Mouse (Mus musculus) liver, embryonic 11.5 days (tissue): ENCODE data around the gene Ppp1r27. TPM values are rescaled to one million over a fixed set of nuclear protein-coding genes. Genes with fewer than 3 reads are reported as not detected.
A peak's percentile ranks its signal among the peaks of the same experiment; 100 is the strongest.

Experiments used
- ATAC-seq: fragments of 200-750 bp; cut with Nextera tagmentation; replicated peaks from 2 replicates; pipeline ENCODE4 v1.8.0; 2017; ENCODE audit warnings: moderate number of reproducible peaks, mild to moderate bottlenecking, moderate TSS enrichment, moderate library complexity; ENCODE audit not compliant: low FRiP score
- DNase-seq: peaks from one replicate; pipeline ENCODE4 v3.0.0-alpha.2; 2017; ENCODE audit warnings: low spot score
- H3K27ac ChIP-seq: fragments of 300-500 bp; sonication (generic); 2 replicates; pipeline ENCODE4 v1.5.1; 2014; ENCODE audit warnings: mild to moderate bottlenecking, low read depth, low read length, control low read depth
- H3K27me3 ChIP-seq: fragments of 300-500 bp; sonication (generic); replicated peaks from 2 replicates; pipeline ENCODE4 v1.6.1; 2014; ENCODE audit warnings: low read length, mixed read lengths; ENCODE audit not compliant: control insufficient read depth, insufficient read depth
- H3K36me3 ChIP-seq: fragments of 300-500 bp; sonication (generic); 2 replicates; pipeline ENCODE4 v1.6.1; 2014; ENCODE audit warnings: mild to moderate bottlenecking, low read length, moderate library complexity, mixed read lengths; ENCODE audit not compliant: control insufficient read depth, insufficient read depth
- H3K4me1 ChIP-seq: fragments of 300-500 bp; sonication (generic); replicated peaks from 2 replicates; pipeline ENCODE4 v1.6.1; 2014; ENCODE audit warnings: low read length, mixed read lengths; ENCODE audit not compliant: control insufficient read depth, insufficient read depth
- H3K4me2 ChIP-seq: fragments of 300-500 bp; sonication (generic); 2 replicates; pipeline ENCODE4 v1.6.1; 2014; ENCODE audit warnings: mild to moderate bottlenecking, control low read depth, moderate library complexity
- H3K4me3 ChIP-seq: fragments of 300-500 bp; sonication (generic); 2 replicates; pipeline ENCODE4 v1.5.1; 2014; ENCODE audit warnings: low read depth, low read length, control low read depth
- H3K9ac ChIP-seq: fragments of 300-500 bp; sonication (generic); 2 replicates; pipeline ENCODE4 v1.6.1; 2014; ENCODE audit warnings: low read depth, low read length, control low read depth
- H3K9me3 ChIP-seq: fragments of 300-500 bp; sonication (generic); 2 replicates; pipeline ENCODE4 v1.6.1; 2016; ENCODE audit warnings: low read length, inconsistent platforms, mixed read lengths; ENCODE audit not compliant: control insufficient read depth
- WGBS: fragments of 180-500 bp; shearing (Covaris S2); extraction: QIAGEN DNeasy Blood & Tissue Kit; methylation state at CpG from one replicate; pipeline ENCODE4 v1.1.7; 2014; 5-methylcytosine and 5-hydroxymethylcytosine counted together
- polyA plus RNA-seq: library from polyadenylated mRNA; unstranded; fragments of >200 nt; fragmentation: Nextera tagmentation; extraction: Ambion mirVana; gene quantifications from 2 replicates; pipeline ENCODE4 v1.2.1, GENCODE M21; 2014

Ppp1r27 gene
- polyA plus RNA-seq, 1 experiment from 2014 or later: not detected

DNA sequence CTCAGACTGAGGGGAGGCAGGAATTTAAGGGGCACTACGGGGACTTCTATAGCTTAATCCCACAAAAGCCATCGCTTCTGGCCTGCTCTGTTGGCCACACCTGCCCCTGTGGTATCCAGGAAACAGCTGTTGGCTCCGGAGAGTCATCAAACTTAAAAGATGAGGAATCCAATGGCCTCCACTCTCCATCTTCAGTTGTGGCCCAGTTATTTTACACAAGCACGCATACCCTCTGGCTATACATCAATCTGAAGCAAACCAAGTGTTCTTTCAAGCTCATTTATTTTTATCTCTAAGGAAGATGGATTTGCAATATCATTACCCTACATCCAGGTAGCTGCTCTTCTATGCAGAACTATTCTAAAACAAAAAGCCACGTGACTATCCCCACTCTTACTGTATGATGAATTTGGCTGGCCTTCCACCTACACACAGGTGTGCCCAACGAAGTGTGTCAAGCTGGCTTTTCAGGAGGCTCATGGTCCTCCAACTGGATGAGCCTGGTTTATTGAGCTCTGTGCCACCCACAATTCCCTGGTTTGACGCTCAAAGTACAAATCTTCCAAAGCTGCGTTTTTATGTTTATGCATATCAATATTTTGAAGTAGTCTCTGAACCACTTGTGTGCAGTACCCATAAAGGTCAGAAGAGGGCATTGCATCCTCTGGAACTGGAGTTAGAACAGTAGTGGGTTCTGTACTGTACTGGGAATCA lies 31.5 kb upstream of the Ppp1r27 start:
- peak overlapping the region; percentile 96 for H3K9ac ChIP-seq
- WGBS: 66% methylated on average over 8 of the region's 8 CpGs
- peak overlapping the region; percentile 98 for H3K4me3 ChIP-seq
- no peak for ATAC-seq
- peaks cover 56% of the 10 kb centered on the region for H3K36me3 ChIP-seq
- peak overlapping the region; percentile 95 for H3K27ac ChIP-seq
- H3K4me2 ChIP-seq: peak overlapping the region; percentile 94
- H3K27me3 ChIP-seq: no peaks in the 10 kb centered on the region
- peaks cover 25% of the 10 kb centered on the region for H3K4me1 ChIP-seq
- H3K9me3 ChIP-seq: peaks cover 4% of the 10 kb centered on the region
- DNase-seq: no peak

DNA sequence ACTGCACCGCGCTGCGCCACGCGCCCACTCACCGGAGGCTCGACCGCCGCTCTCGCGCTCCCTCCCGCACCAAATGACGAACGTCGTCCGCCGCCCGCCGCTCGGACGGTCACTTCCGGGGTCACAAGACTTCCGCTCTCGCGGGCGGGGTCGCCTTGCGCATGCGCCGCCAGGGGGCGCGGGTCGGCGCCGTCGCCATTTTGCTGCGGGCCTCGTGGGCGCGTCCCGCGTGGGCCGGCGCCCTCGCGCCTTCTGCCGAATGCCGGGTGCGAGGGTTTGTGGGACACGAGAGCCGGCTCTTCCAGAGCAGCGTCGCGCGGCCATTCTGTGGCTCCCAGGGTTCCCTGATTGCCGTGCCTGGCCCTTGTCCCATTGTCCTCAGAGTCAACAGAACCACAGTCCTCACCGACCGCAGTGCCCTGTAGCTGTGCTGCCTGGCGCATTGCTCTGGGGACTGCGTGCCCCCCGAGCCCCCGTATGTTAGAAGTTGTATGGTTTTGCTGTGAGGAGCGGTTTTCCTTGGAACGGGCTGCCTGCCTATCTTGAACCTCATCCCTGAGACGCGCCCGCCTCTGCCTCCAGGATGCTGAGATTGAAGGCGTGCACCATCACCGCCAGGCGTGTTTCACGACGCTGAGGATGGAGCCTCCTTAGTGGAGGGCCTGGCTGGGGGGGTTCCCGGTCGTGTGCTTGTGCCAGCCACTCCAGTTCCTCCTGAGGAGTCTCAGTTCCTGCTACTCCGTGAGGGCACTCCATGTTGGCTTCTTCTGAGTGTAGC lies 30.7 kb upstream of the Ppp1r27 start, which contains the start of gene Arhgdia:
TSS of gene Arhgdia (minus strand) at position 135 of the 778 bp plus-strand sequence.
- peak within 1 kb of the TSS; percentile 96 for H3K9ac ChIP-seq
- peak; percentile 87 for DNase-seq
- peaks cover 54% of the 10 kb centered on the region for H3K36me3 ChIP-seq
- peaks cover 29% of the 10 kb centered on the region for H3K4me1 ChIP-seq
- WGBS: 3% methylated on average over 75 of the region's 75 CpGs
- ATAC-seq: peak; percentile 60
- H3K4me2 ChIP-seq: peak within 1 kb of the TSS; percentile 94
- H3K4me3 ChIP-seq: peak within 1 kb of the TSS; percentile 98
- H3K27me3 ChIP-seq: no peaks in the 10 kb centered on the region
- peak within 1 kb of the TSS; percentile 95 for H3K27ac ChIP-seq
- peaks cover 4% of the 10 kb centered on the region for H3K9me3 ChIP-seq

DNA sequence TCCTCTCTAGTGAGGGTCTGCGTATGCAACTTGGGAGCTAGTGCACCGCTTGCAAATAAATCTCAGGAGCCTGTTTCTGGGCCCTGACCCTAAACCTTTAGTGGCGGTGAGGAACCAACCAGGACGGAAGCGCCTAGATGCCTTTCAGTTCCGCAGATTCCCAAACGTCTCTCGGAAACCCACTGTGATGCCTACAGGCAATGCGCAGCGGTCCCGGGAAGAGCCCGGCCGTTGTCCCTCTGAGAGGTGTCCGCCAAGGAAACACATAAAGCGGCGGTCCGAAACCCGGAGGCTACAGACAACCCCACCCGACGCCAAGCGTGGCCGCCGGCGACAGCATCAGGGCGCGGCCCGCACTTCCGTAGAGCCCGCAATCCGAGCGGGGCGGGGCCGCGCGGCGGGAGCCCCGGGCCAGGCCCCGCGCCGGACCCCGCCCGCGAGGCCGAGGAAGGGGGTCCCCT lies 30.0 kb upstream of the Ppp1r27 start:
- H3K4me2 ChIP-seq: peak overlapping the region; percentile 94
- peaks cover 4% of the 10 kb centered on the region for H3K9me3 ChIP-seq
- peak overlapping the region; percentile 95 for H3K27ac ChIP-seq
- no peaks in the 10 kb centered on the region for H3K27me3 ChIP-seq
- peaks cover 29% of the 10 kb centered on the region for H3K4me1 ChIP-seq
- whole genome bisulfite sequencing: 0% methylated on average over 38 of the region's 44 CpGs
- DNase-seq: peak; percentile 52
- H3K36me3 ChIP-seq: peaks cover 46% of the 10 kb centered on the region
- H3K9ac ChIP-seq: peak overlapping the region; percentile 96
- H3K4me3 ChIP-seq: peak overlapping the region; percentile 98
- peak; percentile 59; the same call in 1 of the 2 replicates for ATAC-seq

DNA sequence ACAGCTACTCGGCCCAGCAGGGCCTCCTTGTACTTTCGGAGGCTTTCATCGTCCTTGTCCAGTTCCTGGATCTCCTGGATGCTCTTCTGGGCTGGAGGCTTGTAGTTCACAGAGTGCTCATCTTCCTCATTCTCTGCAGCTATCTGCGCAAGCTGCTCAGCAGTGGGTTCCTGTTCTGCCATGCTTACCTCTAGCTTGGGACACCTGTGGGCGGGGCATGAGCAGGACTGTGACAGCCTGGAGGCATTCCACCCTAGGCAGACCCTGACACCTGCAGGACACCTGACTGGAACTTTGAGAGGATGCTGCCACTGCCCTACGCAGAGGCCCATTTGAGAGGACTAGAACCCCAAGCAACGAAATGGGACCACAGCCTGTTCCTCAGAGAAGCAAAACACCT lies 29.3 kb upstream of the Ppp1r27 start:
- Histone ChIP-seq H3K4me1 (peaks cover 29% of the 10 kb centered on the region), H3K27ac (peak overlapping the region; percentile 95), H3K4me2 (peak overlapping the region; percentile 94), H3K9me3 (peaks cover 4% of the 10 kb centered on the region), H3K4me3 (peak overlapping the region; percentile 98), H3K36me3 (peaks cover 40% of the 10 kb centered on the region), H3K27me3 (no peaks in the 10 kb centered on the region), H3K9ac (peak overlapping the region; percentile 96)
- ATAC-seq (no peak), DNase-seq (no peak)
- 49% methylated on average over 7 of the region's 7 CpGs for WGBS

DNA sequence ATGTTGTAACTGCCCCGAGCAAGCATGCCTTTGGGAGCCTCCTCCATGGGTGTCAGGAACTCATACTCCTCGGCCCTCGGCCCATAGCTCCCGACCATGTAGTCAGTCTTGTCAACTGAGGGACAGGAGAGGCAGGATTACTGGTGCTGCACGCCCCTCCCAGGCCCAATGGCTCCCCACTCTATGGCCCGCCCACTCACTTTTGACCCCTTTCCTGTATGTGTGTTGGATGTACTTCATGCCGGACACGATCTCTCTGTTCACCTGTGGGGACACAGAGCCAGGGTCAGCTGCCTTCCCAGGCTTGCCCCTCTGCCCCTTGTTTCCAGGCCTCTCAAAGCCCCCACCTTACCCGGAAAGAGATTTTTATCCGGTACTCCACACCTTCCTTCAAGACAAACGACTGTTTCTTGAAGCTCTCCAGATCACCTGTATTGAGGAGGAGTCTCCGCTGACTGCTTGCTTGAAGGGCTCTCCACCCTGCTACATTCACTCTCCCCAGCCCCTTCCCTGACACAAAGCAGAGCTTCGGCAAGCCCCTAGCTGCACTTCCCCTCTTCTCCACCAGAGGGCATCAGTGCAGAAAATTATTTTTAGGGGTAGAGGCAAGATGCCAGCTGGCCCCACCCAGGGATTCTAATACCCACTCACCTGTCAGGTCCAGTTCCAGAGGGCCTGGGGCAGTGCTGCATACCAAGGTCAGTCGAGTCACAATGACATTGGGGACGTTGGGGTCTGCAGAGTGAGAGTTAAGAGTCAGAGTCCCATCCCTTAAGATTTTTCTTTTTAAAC lies 28.6 kb upstream of the Ppp1r27 start:
- H3K27me3 ChIP-seq: no peaks in the 10 kb centered on the region
- peak overlapping the region; percentile 94 for H3K4me2 ChIP-seq
- DNase-seq (peak; percentile 84), ATAC-seq (no peak)
- H3K9ac ChIP-seq: peak overlapping the region; percentile 96
- H3K4me1 ChIP-seq: peaks cover 35% of the 10 kb centered on the region
- H3K4me3 ChIP-seq: peak overlapping the region; percentile 98
- H3K9me3 ChIP-seq: peaks cover 4% of the 10 kb centered on the region
- no peak overlapping the region; the same call in 1 of the 2 replicates for H3K27ac ChIP-seq
- WGBS: 59% methylated on average over 15 of the region's 15 CpGs
- H3K36me3 ChIP-seq: peaks cover 36% of the 10 kb centered on the region

GRCm38 (mm10) chr11:120578694-120579243 lies 27.8 kb upstream of the Ppp1r27 start:
- no peak overlapping the region for H3K4me2 ChIP-seq
- peaks cover 31% of the 10 kb centered on the region for H3K36me3 ChIP-seq
- no peak overlapping the region for H3K9ac ChIP-seq
- no peaks in the 10 kb centered on the region for H3K27me3 ChIP-seq
- peaks cover 40% of the 10 kb centered on the region for H3K4me1 ChIP-seq
- no peak for DNase-seq
- no peak overlapping the region; the same call in 1 of the 2 replicates for H3K27ac ChIP-seq
- ATAC-seq: no peak
- 75% methylated on average over 11 of the region's 11 CpGs for WGBS
- no peak overlapping the region; the same call in 1 of the 2 replicates for H3K4me3 ChIP-seq
- H3K9me3 ChIP-seq: peaks cover 1% of the 10 kb centered on the region

DNA sequence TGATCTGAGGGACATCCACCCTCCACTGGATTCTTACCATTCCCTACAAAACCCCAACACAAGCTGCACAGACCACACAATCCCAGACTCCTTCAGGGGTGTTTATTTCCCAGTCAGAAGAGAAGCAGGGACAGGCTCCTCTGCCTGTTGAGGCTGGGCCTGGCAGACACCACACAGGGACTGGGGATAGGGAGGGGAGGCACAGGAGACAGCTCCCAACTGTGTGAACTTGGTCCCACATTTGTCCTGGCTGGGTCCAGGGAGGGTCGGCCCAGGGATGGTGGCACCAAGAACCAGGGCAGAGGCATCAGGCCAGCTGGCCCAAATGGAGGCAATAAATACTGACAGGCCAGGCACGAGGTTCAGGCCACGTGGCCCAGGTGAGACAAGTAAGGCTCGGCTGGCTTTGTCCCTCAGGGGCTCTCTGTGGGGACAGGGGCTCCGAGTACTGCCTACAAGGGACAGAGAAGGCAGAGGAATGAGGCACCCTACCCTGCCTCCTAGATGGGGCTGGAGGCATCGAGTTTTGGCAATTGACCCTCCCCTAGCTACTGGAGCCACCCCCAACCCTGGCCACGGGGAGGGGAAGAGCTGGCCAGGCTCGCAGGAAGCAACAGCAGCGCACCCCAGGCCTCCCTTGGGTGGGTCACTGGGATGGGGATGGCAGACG lies 27.2 kb upstream of the Ppp1r27 start:
- ATAC-seq (no peak), DNase-seq (no peak)
- Histone ChIP-seq H3K27me3 (no peaks in the 10 kb centered on the region), H3K36me3 (peaks cover 29% of the 10 kb centered on the region), H3K9ac (no peak overlapping the region), H3K9me3 (no peaks in the 10 kb centered on the region), H3K4me1 (peaks cover 40% of the 10 kb centered on the region), H3K27ac (peak overlapping the region; percentile 20; the same call in 1 of the 2 replicates), H3K4me2 (no peak overlapping the region), H3K4me3 (no peak overlapping the region)
- WGBS: 86% methylated on average over 10 of the region's 10 CpGs
